Comparison of ENCODE assay signal across 13 mouse cellular contexts in the genomic region with DNA sequence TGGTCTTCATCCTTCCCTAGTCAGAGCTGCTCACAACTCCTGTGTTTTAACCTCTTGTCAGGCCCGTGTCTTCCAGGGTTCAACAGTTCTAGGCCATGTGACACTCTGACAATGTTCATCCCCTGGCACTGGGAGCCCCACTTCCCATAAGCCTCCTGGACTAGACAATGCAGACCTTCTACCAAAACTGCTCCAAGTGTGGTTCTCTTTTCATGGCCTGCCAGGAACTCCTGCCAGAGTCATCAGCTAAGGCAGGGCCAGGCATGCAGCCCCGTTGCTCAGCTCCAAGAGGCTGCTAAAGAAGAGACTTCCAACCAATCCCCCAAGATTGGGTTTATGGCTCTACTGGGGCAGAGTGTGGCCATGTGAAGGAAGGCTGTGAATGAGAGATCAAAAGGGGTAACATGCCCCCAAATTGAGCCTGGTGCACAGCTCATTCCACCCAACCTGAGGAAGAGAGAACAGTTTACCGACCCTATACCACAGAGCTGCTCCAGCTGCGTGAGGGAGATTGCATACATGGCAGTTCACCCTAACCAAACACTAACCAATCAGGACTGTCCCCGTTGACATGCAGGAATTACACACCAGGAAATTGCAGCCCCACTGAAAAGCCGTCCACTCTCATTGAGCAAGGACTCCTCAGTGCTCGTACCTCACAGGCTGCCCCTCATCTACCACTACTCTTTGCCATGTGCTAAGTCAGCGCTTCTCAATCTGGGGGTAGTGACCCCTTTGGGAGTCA. TPM values are rescaled to one million over a fixed set of nuclear protein-coding genes. Genes with fewer than 3 reads are reported as not detected.
DNase-seq lines count a peak whose midpoint lies in the region; ATAC-seq and TF ChIP-seq lines count a peak whose summit lies in the region.
"Had no signal": no experiment of that assay in that cellular context is flagged by ENCODE, and none has a peak within 500 bp of the region (broad histone marks: within the 10 kb centered on the region; RNA-seq: fewer than 3 reads in every experiment).

No protein-coding gene starts in this region.

- H3K27ac ChIP-seq in layer of hippocampus, adult 2 months = peak overlapping the region; percentile 75
- peak overlapping the region; percentile 39; the same call in 1 of the 2 replicates for H3K27ac ChIP-seq in liver, postnatal 0 days (ENCODE audit: low read depth)
- H3K27ac ChIP-seq: hindbrain, embryonic 10.5 days; kidney, embryonic 15.5 days; neural tube, embryonic 13.5 days had no signal

- peak in 1 of 2 experiments; percentile 32 for DNase-seq in layer of hippocampus, adult 2 months (ENCODE audit: low spot score in 2 of 2)
- DNase-seq in layer of hippocampus, adult 18-20 months (ENCODE audit: low spot score in 2 of 2) = no peak
- peak; percentile 71 for DNase-seq in Muller cell, postnatal 12 days (ENCODE audit: inconsistent ontology term)
- no peak for DNase-seq in liver, postnatal 0 days
- DNase-seq in cerebellum, adult 18-20 months = no peak
- no peak for DNase-seq in embryo, embryonic 11 days
- DNase-seq: cerebellum, postnatal 14 days; right cerebral cortex, postnatal 25 days; thymus, postnatal 36 days had no signal

- H3K4me2 ChIP-seq in liver, postnatal 0 days (ENCODE audit: low read depth, low read length) = peak overlapping the region; percentile 43
- H3K4me2 ChIP-seq: kidney, embryonic 15.5 days; neural tube, embryonic 13.5 days had no signal

- H3K4me1 ChIP-seq in liver, postnatal 0 days (ENCODE audit: insufficient read depth) = peaks cover 32% of the 10 kb centered on the region
- H3K4me1 ChIP-seq: hindbrain, embryonic 10.5 days; kidney, embryonic 15.5 days had no signal

- no peaks in the 10 kb centered on the region for H3K27me3 ChIP-seq in liver, postnatal 0 days (ENCODE audit: insufficient read depth, low read length)
- H3K27me3 ChIP-seq: kidney, embryonic 15.5 days; neural tube, embryonic 13.5 days had no signal

- peak; percentile 73 for ATAC-seq in common myeloid progenitor, adult 5-6 weeks (replicated peaks; ENCODE audit: low read depth, poor library complexity, severe bottlenecking)
- ATAC-seq in liver, postnatal 0 days = peak; percentile 68

- TF ChIP-seq EP300 in liver, postnatal 0 days (IDR thresholded peaks at IDR 0.05; ENCODE audit: low read depth) = no peak

- H3K36me3 ChIP-seq in liver, postnatal 0 days (replicated peaks; ENCODE audit: insufficient read depth, low read length) = peaks cover 5% of the 10 kb centered on the region; the same call in 1 of the 2 replicates

- H3K9ac ChIP-seq in liver, postnatal 0 days (replicated peaks) = no peak overlapping the region
- H3K9ac ChIP-seq: kidney, embryonic 15.5 days; neural tube, embryonic 13.5 days had no signal

- TF ChIP-seq CTCF in layer of hippocampus, adult 2 months (conservative IDR thresholded peaks at IDR 0.05) = no peak
- TF ChIP-seq CTCF in liver, postnatal 0 days (IDR thresholded peaks at IDR 0.05; ENCODE audit: low read depth) = no peak

- H3K4me3 ChIP-seq in layer of hippocampus, adult 2 months = no peak overlapping the region
- no peak overlapping the region for H3K4me3 ChIP-seq in liver, postnatal 0 days (ENCODE audit: low read depth, low read length)
- H3K4me3 ChIP-seq: hindbrain, embryonic 10.5 days; kidney, embryonic 15.5 days; neural tube, embryonic 13.5 days had no signal

- WGBS in liver, postnatal 0 days (ENCODE audit: insufficient replicate concordance) = 40% methylated on average over 8 of the region's 8 CpGs

- H3K9me3 ChIP-seq in liver, postnatal 0 days (ENCODE audit: low read length) = no peaks in the 10 kb centered on the region
- H3K9me3 ChIP-seq: hindbrain, embryonic 10.5 days; kidney, embryonic 15.5 days; neural tube, embryonic 13.5 days had no signal

RNA-seq across cellular contexts. Expression of a gene that starts 7.4 kb away (rescaled TPM):
- total RNA-seq in layer of hippocampus, adult 2 months (2021) = 10 to 100 TPM; 83.4 to 84.1 TPM
- 10 to 100 TPM; 81.2 to 86.4 TPM for total RNA-seq in layer of hippocampus, adult 18-20 months (2021)
- 27.8 and 29.0 TPM in 2 replicates for total RNA-seq in common myeloid progenitor, adult 5-6 weeks (2017)
- 13.9 and 14.7 TPM in 2 replicates for polyA plus RNA-seq in liver, postnatal 0 days (2015; fragmentation: Nextera tagmentation; extraction: Ambion mirVana)

RNA-seq across cellular contexts. Expression of a gene that starts 52.1 kb away (rescaled TPM):
- total RNA-seq in layer of hippocampus, adult 2 months (2021) = 10 to 100 TPM; 19.7 to 19.9 TPM
- 10 to 100 TPM; 19.7 to 20.5 TPM for total RNA-seq in layer of hippocampus, adult 18-20 months (2021)
- 29.2 and 32.2 TPM in 2 replicates for total RNA-seq in common myeloid progenitor, adult 5-6 weeks (2017)
- 5.3 and 6.1 TPM in 2 replicates for polyA plus RNA-seq in liver, postnatal 0 days (2015; fragmentation: Nextera tagmentation; extraction: Ambion mirVana)
